Mouse (Mus musculus) heart, embryonic 14.5 days (tissue): ENCODE data around the gene Paxbp1. TPM values are rescaled to one million over a fixed set of nuclear protein-coding genes. Genes with fewer than 3 reads are reported as not detected.
"Not testable (repeated sequence)": the region's sequence is repeated elsewhere in the genome, so short reads cannot be mapped to it uniquely, and the experiment has no call there.

Source experiments
- ATAC-seq: fragments of 200-750 bp; cut with Nextera tagmentation; 2 replicates; pipeline ENCODE4 v1.8.0; 2017; ENCODE audit warnings: low read depth, moderate TSS enrichment; ENCODE audit not compliant: insufficient number of reproducible peaks, insufficient read depth, low FRiP score
- H3K27ac ChIP-seq, 2 experiments: fragments of 200-500 bp in 1 of 2; fragments of 300-500 bp in 1 of 2; sonication (generic) in 1 of 2; replicated peaks in 1 of 2; 2 replicates each; pipeline ENCODE4 v1.5.1; 2012 to 2014; ENCODE audit warnings: low read depth in 2 of 2, low read length in 2 of 2, control low read depth in 1 of 2, mild to moderate bottlenecking in 1 of 2, mixed read lengths in 1 of 2; ENCODE audit not compliant: control insufficient read depth in 1 of 2, insufficient read depth in 1 of 2
- H3K27me3 ChIP-seq: fragments of 300-500 bp; sonication (generic); 2 replicates; pipeline ENCODE4 v1.6.1; 2014; ENCODE audit warnings: mild to moderate bottlenecking, low read length, control low read depth; ENCODE audit not compliant: control insufficient read depth, insufficient read depth
- H3K36me3 ChIP-seq: fragments of 300-500 bp; sonication (generic); 2 replicates; pipeline ENCODE4 v1.6.1; 2014; ENCODE audit warnings: mild to moderate bottlenecking, control low read depth, low read length, mixed read lengths; ENCODE audit not compliant: control insufficient read depth, insufficient read depth
- H3K4me1 ChIP-seq, 2 experiments: fragments of 200-500 bp in 1 of 2; fragments of 300-500 bp in 1 of 2; sonication (generic) in 1 of 2; 2 replicates each; pipeline ENCODE4 v1.6.1; 2012 to 2014; ENCODE audit warnings: low read length in 2 of 2, control low read depth in 1 of 2, mixed read lengths in 1 of 2; ENCODE audit not compliant: control insufficient read depth in 2 of 2, insufficient read depth in 2 of 2
- H3K4me2 ChIP-seq: fragments of 300-500 bp; sonication (generic); 2 replicates; pipeline ENCODE4 v1.6.1; 2014; ENCODE audit warnings: mild to moderate bottlenecking, low read length
- H3K4me3 ChIP-seq, 2 experiments: fragments of 200-500 bp in 1 of 2; fragments of 300-500 bp in 1 of 2; sonication (generic) in 1 of 2; 2 replicates each; pipeline ENCODE4 v1.5.1; 2012 to 2014; ENCODE audit warnings: low read length in 2 of 2, mild to moderate bottlenecking in 2 of 2, control low read depth in 1 of 2, low read depth in 1 of 2, moderate library complexity in 1 of 2; ENCODE audit not compliant: control insufficient read depth in 1 of 2, insufficient read depth in 1 of 2
- H3K9ac ChIP-seq: fragments of 300-500 bp; sonication (generic); 2 replicates; pipeline ENCODE4 v1.6.1; 2014; ENCODE audit warnings: mild to moderate bottlenecking, low read length
- H3K9me3 ChIP-seq: fragments of 300-500 bp; sonication (generic); 2 replicates; pipeline ENCODE4 v1.6.1; 2016; ENCODE audit warnings: low read length, control low read depth; ENCODE audit not compliant: control insufficient read depth
- WGBS: fragments of 180-500 bp; shearing (Covaris S2); extraction: QIAGEN DNeasy Blood & Tissue Kit; methylation state at CpG from one replicate; pipeline ENCODE4 v1.1.7; 2014; 5-methylcytosine and 5-hydroxymethylcytosine counted together
- polyA plus RNA-seq: library from polyadenylated mRNA; unstranded; fragments of >200 nt; fragmentation: Nextera tagmentation; extraction: Ambion mirVana; gene quantifications from 2 replicates; pipeline ENCODE4 v1.2.1, GENCODE M21; 2014

Gene Paxbp1
- polyA plus RNA-seq, 1 experiment from 2014 or later: 45.1 TPM

GRCm38 (mm10) chr16:91076180-91076579, 31.8 kb upstream of the Paxbp1 start:
- no peaks in the 10 kb centered on the region for H3K36me3 ChIP-seq
- H3K27me3 ChIP-seq: no peaks in the 10 kb centered on the region
- H3K9me3 ChIP-seq: peaks cover 4% of the 10 kb centered on the region; the same call in 1 of the 2 replicates
- H3K4me3 ChIP-seq: no peak overlapping the region
- no peak overlapping the region for H3K4me2 ChIP-seq
- no peak overlapping the region for H3K27ac ChIP-seq
- WGBS: 68% methylated on average over 5 of the region's 5 CpGs
- no peak for ATAC-seq
- H3K4me1 ChIP-seq: no peaks in the 10 kb centered on the region; a peak in 1 of 4 replicates
- H3K9ac ChIP-seq: no peak overlapping the region

GRCm38 (mm10) chr16:91075423-91075822, 31.1 kb upstream of the Paxbp1 start:
- ATAC-seq, H3K4me3 ChIP-seq: not testable (repeated sequence)
- WGBS: 78% methylated on average over 8 of the region's 8 CpGs

GRCm38 (mm10) chr16:91073163-91073892, 29.0 kb upstream of the Paxbp1 start:
- peak overlapping the region; percentile 28; the same call in 1 of the 2 replicates for H3K4me2 ChIP-seq
- no peaks in the 10 kb centered on the region for H3K27me3 ChIP-seq
- H3K4me3 ChIP-seq: no peak overlapping the region
- H3K9ac ChIP-seq: no peak overlapping the region
- WGBS: 34% methylated on average over 21 of the region's 24 CpGs
- H3K27ac ChIP-seq: no peak overlapping the region
- ATAC-seq: peak; percentile 88
- H3K4me1 ChIP-seq: peaks cover 0 to 4% of the 10 kb centered on the region in 2 experiments; a peak in 2 of 4 replicates
- H3K9me3 ChIP-seq: peaks cover 4% of the 10 kb centered on the region; the same call in 1 of the 2 replicates
- no peaks in the 10 kb centered on the region for H3K36me3 ChIP-seq

More at GRCm38 (mm10) chr16:91075423-91075822, 31.1 kb upstream of the Paxbp1 start:
- H3K9me3 ChIP-seq, H3K4me2 ChIP-seq, H3K27me3 ChIP-seq, H3K36me3 ChIP-seq, H3K4me1 ChIP-seq, H3K9ac ChIP-seq, H3K27ac ChIP-seq: not testable (repeated sequence)

GRCm38 (mm10) chr16:91072256-91072655, 27.9 kb upstream of the Paxbp1 start:
- 97% methylated on average over 1 of the region's 1 CpGs for WGBS
- Histone ChIP-seq H3K36me3 (no peaks in the 10 kb centered on the region), H3K9ac (no peak overlapping the region), H3K4me3 (no peak overlapping the region), H3K9me3 (no peaks in the 10 kb centered on the region), H3K27me3 (no peaks in the 10 kb centered on the region), H3K4me1 (peaks cover 0 to 4% of the 10 kb centered on the region in 2 experiments; a peak in 2 of 4 replicates), H3K4me2 (no peak overlapping the region), H3K27ac (no peak overlapping the region)
- ATAC-seq: no peak

- no peaks in the 10 kb centered on the region for H3K9me3 ChIP-seq
- 0 out of 2 replicates have a peak, but pooled peaks cover 2% of the 10 kb centered on the region for H3K27me3 ChIP-seq
- H3K4me3 ChIP-seq: no peak overlapping the region
- ATAC-seq: no peak
- no peaks in the 10 kb centered on the region for H3K36me3 ChIP-seq
- H3K4me1 ChIP-seq: peaks cover 0 to 4% of the 10 kb centered on the region in 2 experiments; a peak in 2 of 4 replicates
- WGBS: 22% methylated on average over 12 of the region's 12 CpGs
- no peak overlapping the region for H3K27ac ChIP-seq
- H3K4me2 ChIP-seq: 0 out of 2 replicates have a peak overlapping the region, but pooled peaks have one; percentile 16
- peak overlapping the region; percentile 48; the same call in 1 of the 2 replicates for H3K9ac ChIP-seq
Observed at GRCm38 (mm10) chr16:91068969-91069368, 24.6 kb upstream of the Paxbp1 start.

GRCm38 (mm10) chr16:91067122-91067521, 22.8 kb upstream of the Paxbp1 start:
- no peak overlapping the region for H3K27ac ChIP-seq
- no peaks in the 10 kb centered on the region for H3K36me3 ChIP-seq
- H3K27me3 ChIP-seq: peaks cover 2% of the 10 kb centered on the region; the same call in 1 of the 2 replicates
- no peak for ATAC-seq
- H3K9me3 ChIP-seq: no peaks in the 10 kb centered on the region
- H3K9ac ChIP-seq: no peak overlapping the region
- H3K4me1 ChIP-seq: peaks cover 0 to 4% of the 10 kb centered on the region in 2 experiments; a peak in 2 of 4 replicates
- no peak overlapping the region for H3K4me2 ChIP-seq
- WGBS: 91% methylated on average over 1 of the region's 1 CpGs
- no peak overlapping the region for H3K4me3 ChIP-seq

- Histone ChIP-seq H3K4me3 (no peak overlapping the region), H3K27me3 (peaks cover 6% of the 10 kb centered on the region; the same call in 1 of the 2 replicates), H3K9me3 (no peaks in the 10 kb centered on the region), H3K36me3 (no peaks in the 10 kb centered on the region), H3K4me1 (peaks cover 0 to 4% of the 10 kb centered on the region in 2 experiments; a peak in 2 of 4 replicates), H3K27ac (no peak overlapping the region), H3K4me2 (no peak overlapping the region), H3K9ac (no peak overlapping the region)
- no peak for ATAC-seq
- 81% methylated on average over 12 of the region's 12 CpGs for WGBS
Observed at GRCm38 (mm10) chr16:91064583-91065365, 20.4 kb upstream of the Paxbp1 start.
